Mouse (Mus musculus): ENCODE results near the gene Osbpl6.
A peak's percentile ranks its signal among the peaks of the same experiment; 100 is the strongest.

Gene Osbpl6

DNA sequence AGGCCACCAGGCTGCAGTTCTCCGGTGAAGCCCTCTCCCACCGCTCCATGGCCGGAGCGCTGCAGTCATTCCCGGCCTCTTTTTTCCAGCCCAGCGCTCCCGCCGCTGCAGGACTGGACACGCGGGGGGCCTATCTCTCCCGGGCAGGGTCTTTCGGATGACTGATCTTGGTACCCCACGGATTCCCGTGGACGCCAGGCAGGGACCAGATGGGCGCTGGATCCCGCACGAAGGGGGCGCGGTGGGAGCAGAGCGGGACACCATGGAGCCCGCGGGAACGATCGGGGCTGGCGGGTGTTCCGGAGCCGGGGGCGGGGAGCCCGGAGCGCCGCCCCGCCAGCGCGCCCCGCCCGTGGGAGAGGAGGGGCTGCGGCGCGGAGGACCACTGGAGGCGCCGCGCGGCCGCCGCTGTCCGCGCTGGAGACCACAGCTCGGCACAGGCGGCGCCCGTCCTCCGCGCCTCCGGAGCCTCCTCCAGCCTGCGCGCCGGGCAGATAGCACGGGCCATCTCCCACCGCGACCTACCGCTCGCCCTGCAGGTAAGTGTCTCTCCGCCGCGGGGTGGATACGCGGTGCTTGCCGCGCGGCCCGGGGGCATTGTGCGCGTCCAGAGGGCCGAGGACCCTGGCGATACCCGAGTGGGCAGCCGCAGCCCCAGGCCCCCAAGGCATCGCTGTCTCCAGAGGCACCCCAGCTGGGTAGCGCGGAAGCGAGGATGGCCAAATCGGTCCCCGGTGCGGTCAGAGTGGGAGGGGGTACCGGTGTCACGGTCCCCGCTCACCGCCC, at the start of gene Osbpl6:
Gene Osbpl6 (plus strand): TSS at position 358 of the 786 bp plus-strand sequence.
- no peak for DNase-seq (ENCODE audit: low read depth, low spot score)

GRCm38 (mm10) chr2:76360226-76360625, 46.1 kb upstream of the Osbpl6 start, which contains the start of gene Cyct:
Cyct (minus strand) TSS chr2:76360450.
- DNase-seq (ENCODE audit: low read depth, low spot score) = no peak

- peak; percentile 54 for DNase-seq (ENCODE audit: low read depth, low spot score)
Measured at GRCm38 (mm10) chr2:76362111-76362510, 44.2 kb upstream of the Osbpl6 start.

DNA sequence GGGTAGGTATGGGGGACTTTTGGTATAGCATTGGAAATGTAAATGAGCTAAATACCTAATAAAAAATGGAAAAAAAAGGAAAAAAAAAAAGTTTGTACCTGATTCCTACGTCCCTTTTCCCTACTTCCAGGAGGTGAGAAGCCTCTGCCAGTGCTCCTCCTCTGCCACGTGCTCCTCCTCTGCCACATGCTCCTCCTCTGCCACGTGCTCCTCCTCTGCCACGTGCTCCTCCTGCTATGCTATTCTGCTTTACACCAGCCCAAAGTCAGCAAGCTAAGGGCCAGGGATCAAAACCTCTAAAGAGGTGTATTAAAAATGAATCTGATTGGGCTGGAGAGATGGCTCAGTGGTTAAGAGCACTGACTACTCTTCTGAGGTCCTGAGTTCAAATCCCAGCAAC, 40.5 kb upstream of the Osbpl6 start:
- DNase-seq (ENCODE audit: low read depth, low spot score) = no peak

- DNase-seq (ENCODE audit: low read depth, low spot score) = peak; percentile 91
Measured at GRCm38 (mm10) chr2:76367188-76367922, 39.0 kb upstream of the Osbpl6 start.

GRCm38 (mm10) chr2:76368861-76369660, 37.2 kb upstream of the Osbpl6 start:
- DNase-seq (ENCODE audit: low read depth, low spot score) = peak; percentile 9

DNA sequence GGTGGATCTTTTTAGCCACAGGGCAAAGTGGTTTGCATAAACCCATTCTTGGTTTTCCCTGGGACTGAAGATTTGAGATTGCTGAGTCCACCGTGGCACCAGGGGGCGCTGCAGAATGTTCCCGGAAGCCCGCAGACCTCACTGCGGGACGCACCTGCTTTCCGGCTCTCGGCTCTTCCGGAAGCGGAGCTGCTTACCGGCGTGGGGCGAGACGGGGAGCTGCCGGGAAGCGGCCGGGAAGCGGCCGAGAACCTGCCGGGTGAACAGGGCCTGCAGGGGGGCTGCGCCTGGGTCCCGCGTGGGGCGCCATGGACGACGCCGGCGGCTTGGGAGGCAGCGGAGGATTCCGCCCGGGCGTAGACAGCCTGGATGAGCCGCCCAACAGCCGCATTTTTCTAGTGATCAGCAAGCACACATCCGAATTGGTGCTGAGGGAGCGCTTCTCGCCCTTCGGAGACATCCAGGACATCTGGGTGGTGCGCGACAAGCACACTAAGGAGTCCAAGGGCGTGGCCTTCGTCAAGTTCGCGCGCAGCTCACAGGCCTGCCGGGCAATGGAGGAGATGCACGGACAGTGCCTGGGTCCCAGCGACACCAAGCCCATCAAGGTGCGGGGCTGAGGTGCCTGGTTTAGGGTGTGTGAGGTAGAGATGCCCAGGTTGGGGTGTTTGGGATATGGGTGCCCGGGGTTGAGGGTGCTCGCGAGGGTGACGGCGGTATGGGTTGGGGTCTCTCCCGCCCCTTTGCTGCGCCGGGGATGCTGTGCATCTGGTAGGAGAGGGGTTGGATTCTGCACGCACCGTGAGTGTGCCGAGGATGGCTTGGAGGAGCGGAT, 36.3 kb upstream of the Osbpl6 start, which contains the start of gene Rbm45:
Gene Rbm45 (plus strand): TSS at position 164 of the 835 bp plus-strand sequence.
- DNase-seq (ENCODE audit: low read depth, low spot score) = peak; percentile 92

- peak; percentile 34 for DNase-seq (ENCODE audit: low read depth, low spot score)
Measured at GRCm38 (mm10) chr2:76370656-76370922, 35.7 kb upstream of the Osbpl6 start.

GRCm38 (mm10) chr2:76372244-76372643, 34.1 kb upstream of the Osbpl6 start:
- peak; percentile 14 for DNase-seq (ENCODE audit: low read depth, low spot score)

DNA sequence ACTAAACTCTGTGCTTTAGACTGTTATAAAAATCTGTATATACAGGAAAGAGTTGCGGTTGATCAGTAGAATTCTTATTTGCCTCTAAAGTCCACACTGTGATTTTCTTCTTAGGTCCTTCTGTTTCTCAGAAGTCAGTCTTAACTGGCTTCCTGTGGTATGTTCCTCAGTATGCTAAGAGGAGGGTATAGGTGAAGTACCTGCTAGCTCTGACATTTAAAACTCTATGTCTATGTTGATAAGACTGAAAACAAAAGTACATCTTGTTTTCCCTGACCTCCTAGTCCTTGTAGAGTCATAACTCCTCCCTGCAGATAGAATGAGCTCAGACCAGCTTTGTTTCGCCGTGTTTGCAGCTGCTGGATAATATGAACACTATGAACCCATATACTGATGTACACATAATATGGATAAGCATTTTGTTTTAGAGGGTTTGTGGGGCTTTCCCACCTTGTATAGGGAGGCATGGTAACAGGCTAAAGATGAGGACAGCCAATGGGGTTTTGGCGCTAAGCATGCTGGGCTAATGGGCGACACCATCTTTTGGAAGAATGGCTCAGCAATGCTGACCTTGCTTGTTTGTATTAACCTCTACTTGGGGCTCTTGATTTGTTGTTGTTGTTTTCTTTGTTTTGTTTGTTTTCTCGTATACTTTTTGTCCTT, 31.6 kb upstream of the Osbpl6 start:
- DNase-seq (ENCODE audit: low read depth, low spot score) = no peak

DNA sequence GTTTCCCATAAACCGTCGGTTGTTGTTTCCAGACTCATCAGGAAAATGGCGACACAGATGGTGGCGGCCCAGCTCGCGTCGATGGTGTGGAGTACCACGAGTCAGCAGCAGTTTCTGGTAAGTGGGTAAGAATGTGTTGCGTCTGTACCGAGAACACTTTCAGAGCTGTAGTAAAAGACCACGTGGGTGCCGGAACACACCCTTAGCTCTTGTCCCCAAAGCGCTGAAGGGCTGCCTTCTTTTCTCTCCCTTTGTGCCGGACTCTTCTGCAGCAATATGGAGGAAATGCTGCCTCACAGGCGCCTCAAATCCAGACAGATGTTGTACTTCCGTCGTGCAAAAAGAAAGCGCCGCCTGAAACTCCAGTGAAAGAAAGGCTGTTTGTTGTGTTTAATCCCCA, 27.7 kb upstream of the Osbpl6 start:
- no peak for DNase-seq (ENCODE audit: low read depth, low spot score)

DNA sequence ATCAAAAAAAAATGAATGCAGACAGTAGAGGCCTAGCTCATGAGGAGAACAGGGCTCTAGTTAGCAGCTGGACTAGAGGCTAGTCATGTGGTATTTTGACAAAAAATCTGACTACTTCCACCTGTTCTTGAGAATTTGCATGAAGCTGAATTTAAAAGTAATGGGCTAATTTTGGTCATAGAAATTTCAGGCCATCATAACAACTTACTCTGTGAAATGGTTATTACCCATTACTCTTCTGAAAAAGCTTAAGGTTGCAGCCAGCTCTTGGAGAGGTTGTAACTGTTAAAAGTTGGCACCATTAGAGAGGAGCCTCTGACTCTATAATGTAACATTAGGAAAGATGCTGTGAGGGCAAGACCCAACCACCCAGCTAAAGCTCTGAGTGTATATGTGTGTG, 19.8 kb upstream of the Osbpl6 start:
- no peak for DNase-seq (ENCODE audit: low read depth, low spot score)

GRCm38 (mm10) chr2:76400178-76400577, 6.1 kb upstream of the Osbpl6 start:
- DNase-seq (ENCODE audit: low read depth, low spot score) = no peak

- no peak for DNase-seq (ENCODE audit: low read depth, low spot score)
Measured at GRCm38 (mm10) chr2:76405596-76406150, 635 bp upstream of the Osbpl6 start.

GRCm38 (mm10) chr2:76406937-76407441, 681 bp downstream of the Osbpl6 start:
- DNase-seq (ENCODE audit: low read depth, low spot score) = no peak

DNA sequence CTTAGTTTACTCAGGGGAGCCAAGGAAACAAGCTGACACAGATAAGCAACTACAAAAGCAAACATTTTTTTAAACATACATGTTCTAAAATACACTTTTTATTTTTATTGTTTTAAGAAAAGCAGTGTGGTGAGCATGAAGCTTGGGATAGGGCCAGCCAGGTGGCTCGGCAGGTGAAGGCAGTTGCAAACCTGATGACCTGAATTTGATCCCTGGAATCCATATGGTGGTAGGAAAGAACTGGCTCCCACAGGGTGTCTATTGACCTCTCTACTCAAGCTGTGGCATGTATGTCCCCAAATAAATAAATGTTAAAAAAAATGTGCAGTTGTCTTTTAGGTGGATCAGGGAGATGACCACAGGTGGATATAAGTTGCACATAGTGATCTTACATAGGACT, 3.2 kb downstream of the Osbpl6 start:
- no peak for DNase-seq (ENCODE audit: low read depth, low spot score)

GRCm38 (mm10) chr2:76409986-76410385, 3.7 kb downstream of the Osbpl6 start:
- no peak for DNase-seq (ENCODE audit: low read depth, low spot score)

- no peak for DNase-seq (ENCODE audit: low read depth, low spot score)
Measured at GRCm38 (mm10) chr2:76412924-76413323, 6.6 kb downstream of the Osbpl6 start.

GRCm38 (mm10) chr2:76417446-76418141, 11.3 kb downstream of the Osbpl6 start:
- DNase-seq (ENCODE audit: low read depth, low spot score) = no peak

GRCm38 (mm10) chr2:76418142-76418518, 11.8 kb downstream of the Osbpl6 start:
- DNase-seq (ENCODE audit: low read depth, low spot score) = no peak
